Mouse (Mus musculus): ENCODE measurements around the gene Col5a1. TPM values are rescaled to one million over a fixed set of nuclear protein-coding genes. Genes with fewer than 3 reads are reported as not detected.

Gene Col5a1
- polyA plus RNA-seq, 1 experiment from 2014 or later, result 59.1 TPM

Other genes starting within 250 kb of the Col5a1 start
- gene Rxra, start 210.0 kb upstream of the Col5a1 start, polyA plus RNA-seq (2016; fragmentation: Nextera tagmentation; extraction: Ambion mirVana), result 15.3 and 15.7 TPM in 2 replicates
- gene Fcnb, start 198.5 kb downstream of the Col5a1 start, polyA plus RNA-seq (2016; fragmentation: Nextera tagmentation; extraction: Ambion mirVana), result not detected in 2 replicates

Data from limb, embryonic 12.5 days (tissue).